ENCODE assay signal across 8 mouse cellular contexts in genomic region chr8:111090126-111090525, GRCm38 (mm10). TPM values are rescaled to one million over a fixed set of nuclear protein-coding genes. Genes with fewer than 3 reads are reported as not detected.
DNase-seq lines count a peak whose midpoint lies in the region; ATAC-seq and TF ChIP-seq lines count a peak whose summit lies in the region.

No protein-coding gene starts in this region.

- H3K36me3 ChIP-seq in intestine, postnatal 0 days (ENCODE audit: control insufficient read depth, insufficient read depth), result no peaks in the 10 kb centered on the region
- no peaks in the 10 kb centered on the region for H3K36me3 ChIP-seq in intestine, embryonic 16.5 days (ENCODE audit: control insufficient read depth, insufficient read depth, low read length)
- no peaks in the 10 kb centered on the region for H3K36me3 ChIP-seq in testis, adult 2 months (ENCODE audit: control insufficient read depth, insufficient read depth, low read length)

- TF ChIP-seq POLR2A in testis, adult 2 months (IDR thresholded peaks at IDR 0.05; ENCODE audit: control insufficient read depth, low read depth, low read length), result no peak

- no peak overlapping the region for H3K27ac ChIP-seq in intestine, postnatal 0 days (ENCODE audit: low read depth, low read length)
- no peak overlapping the region for H3K27ac ChIP-seq in intestine, embryonic 16.5 days (ENCODE audit: low read length)
- H3K27ac ChIP-seq in testis, adult 2 months (ENCODE audit: control insufficient read depth, insufficient read depth, low read depth, low read length), result no peak overlapping the region

- H3K27me3 ChIP-seq in intestine, postnatal 0 days (replicated peaks; ENCODE audit: control insufficient read depth, insufficient read depth, low read length), result no peaks in the 10 kb centered on the region
- H3K27me3 ChIP-seq in intestine, embryonic 16.5 days (replicated peaks; ENCODE audit: control insufficient read depth, insufficient read depth, low read length), result no peaks in the 10 kb centered on the region
- no peaks in the 10 kb centered on the region for H3K27me3 ChIP-seq in testis, adult 2 months (ENCODE audit: control insufficient read depth, insufficient read depth, low read length)

- no peaks in the 10 kb centered on the region for H3K4me1 ChIP-seq in intestine, postnatal 0 days (replicated peaks; ENCODE audit: control insufficient read depth, insufficient read depth, low read length)
- H3K4me1 ChIP-seq in intestine, embryonic 16.5 days (ENCODE audit: control insufficient read depth, insufficient read depth, low read length), result peaks cover 3% of the 10 kb centered on the region; the same call in 1 of the 2 replicates
- peaks cover 2% of the 10 kb centered on the region; the same call in 1 of the 2 replicates for H3K4me1 ChIP-seq in testis, adult 2 months (ENCODE audit: control insufficient read depth, insufficient read depth, low read length)

- H3K9me3 ChIP-seq in intestine, postnatal 0 days (ENCODE audit: control insufficient read depth), result no peaks in the 10 kb centered on the region
- H3K9me3 ChIP-seq in intestine, embryonic 16.5 days (ENCODE audit: control insufficient read depth, low read length), result no peaks in the 10 kb centered on the region

- H3K4me2 ChIP-seq in intestine, postnatal 0 days (replicated peaks; ENCODE audit: low read depth), result no peak overlapping the region
- H3K4me2 ChIP-seq in intestine, embryonic 16.5 days (ENCODE audit: low read depth, low read length), result no peak overlapping the region

- peak; percentile 90 for DNase-seq in adrenal gland, postnatal 14 days
- DNase-seq in embryo, embryonic 11 days, result peak; percentile 85
- DNase-seq in left cerebral cortex, postnatal 36 days (ENCODE audit: low spot score in 2 of 2), result peak; percentile 52 to 65
- DNase-seq in natural killer cell, adult 2 months (ENCODE audit: low spot score in 2 of 2), result peak; percentile 61 to 78

- WGBS in intestine, postnatal 0 days, result 0% methylated on average over 2 of the region's 2 CpGs
- 0% methylated on average over 2 of the region's 2 CpGs for WGBS in intestine, embryonic 16.5 days

- no peak overlapping the region for H3K9ac ChIP-seq in intestine, postnatal 0 days (ENCODE audit: low read depth, low read length)
- H3K9ac ChIP-seq in intestine, embryonic 16.5 days (ENCODE audit: low read depth, low read length), result no peak overlapping the region

- no peak for ATAC-seq in intestine, postnatal 0 days
- ATAC-seq in intestine, embryonic 16.5 days, result no peak
- ATAC-seq in hematopoietic stem cell, adult 5-6 weeks (replicated peaks in 1 of 2; ENCODE audit: insufficient read depth in 1 of 2, low FRiP score in 2 of 2, low TSS enrichment in 1 of 2, low read depth in 1 of 2, poor library complexity in 2 of 2, severe bottlenecking in 2 of 2), result peak; percentile 63 to 67; a peak in 3 of 4 replicates

- intact Hi-C loops in left cerebral cortex, postnatal 36 days (cut with DNase I), result loop anchor here (10.0 kb wide), 1 partner anchor 335 kb away; no protein-coding TSS in a partner anchor

- TF ChIP-seq CTCF in intestine, postnatal 0 days (IDR thresholded peaks at IDR 0.05; ENCODE audit: low read depth), result peak; percentile 85
- TF ChIP-seq CTCF in testis, adult 2 months (IDR thresholded peaks at IDR 0.05; ENCODE audit: control insufficient read depth, insufficient read depth, insufficient replicate concordance, low read depth, low read length), result peak; percentile 80; the same call in 1 of the 2 replicates

- H3K4me3 ChIP-seq in intestine, postnatal 0 days (ENCODE audit: low read depth, low read length), result no peak overlapping the region
- no peak overlapping the region for H3K4me3 ChIP-seq in intestine, embryonic 16.5 days (ENCODE audit: low read length)
- H3K4me3 ChIP-seq in testis, adult 2 months (ENCODE audit: control insufficient read depth, low read depth, low read length), result no peak overlapping the region

RNA-seq across cellular contexts. Expression of gene Clec18a, which starts 2.1 kb away (rescaled TPM):
- polyA plus RNA-seq in intestine, postnatal 0 days (2015; fragmentation: Nextera tagmentation; extraction: Ambion mirVana), result not detected in 2 replicates
- 0.07 and 0.09 TPM in 2 replicates for polyA plus RNA-seq in intestine, embryonic 16.5 days (2015; fragmentation: Nextera tagmentation; extraction: Ambion mirVana)
- 0.19 TPM in 1 of 2 replicates, not detected in the other for total RNA-seq in adrenal gland, postnatal 14 days (2021)
- not detected in 2 replicates for total RNA-seq in hematopoietic stem cell, adult 5-6 weeks (2017)
- 1 to 10 TPM; 3.2 to 3.5 TPM for total RNA-seq in left cerebral cortex, postnatal 36 days (2021)
- 0.70 and 0.72 TPM in 2 replicates for polyA plus RNA-seq in testis, adult 2 months (2012; rRNA removed)

RNA-seq across cellular contexts. Expression of gene Pdpr, which starts 4.3 kb away (rescaled TPM):
- polyA plus RNA-seq in intestine, postnatal 0 days (2015; fragmentation: Nextera tagmentation; extraction: Ambion mirVana), result 4.3 and 4.7 TPM in 2 replicates
- polyA plus RNA-seq in intestine, embryonic 16.5 days (2015; fragmentation: Nextera tagmentation; extraction: Ambion mirVana), result 6.5 and 8.5 TPM in 2 replicates
- total RNA-seq in adrenal gland, postnatal 14 days (2021), result 41.4 and 47.2 TPM in 2 replicates
- 19.0 and 27.2 TPM in 2 replicates for total RNA-seq in hematopoietic stem cell, adult 5-6 weeks (2017)
- total RNA-seq in left cerebral cortex, postnatal 36 days (2021), result 10 to 100 TPM; 28.1 to 29.5 TPM
- polyA plus RNA-seq in testis, adult 2 months (2012; rRNA removed), result 12.2 and 13.1 TPM in 2 replicates

RNA-seq across cellular contexts. Expression of gene Exosc6, which starts 34.0 kb away (rescaled TPM):
- 7.3 and 8.4 TPM in 2 replicates for polyA plus RNA-seq in intestine, postnatal 0 days (2015; fragmentation: Nextera tagmentation; extraction: Ambion mirVana)
- polyA plus RNA-seq in intestine, embryonic 16.5 days (2015; fragmentation: Nextera tagmentation; extraction: Ambion mirVana), result 7.8 and 11.3 TPM in 2 replicates
- not detected in 2 replicates for total RNA-seq in adrenal gland, postnatal 14 days (2021)
- total RNA-seq in hematopoietic stem cell, adult 5-6 weeks (2017), result 20.1 and 25.7 TPM in 2 replicates
- not detected for total RNA-seq in left cerebral cortex, postnatal 36 days (2021)
- not detected in 2 replicates for polyA plus RNA-seq in testis, adult 2 months (2012; rRNA removed)

RNA-seq across cellular contexts. Expression of gene Aars, which starts 57.2 kb away (rescaled TPM):
- 30.0 and 30.7 TPM in 2 replicates for polyA plus RNA-seq in intestine, postnatal 0 days (2015; fragmentation: Nextera tagmentation; extraction: Ambion mirVana)
- 51.6 and 52.3 TPM in 2 replicates for polyA plus RNA-seq in intestine, embryonic 16.5 days (2015; fragmentation: Nextera tagmentation; extraction: Ambion mirVana)
- 83.5 and 95.6 TPM in 2 replicates for total RNA-seq in adrenal gland, postnatal 14 days (2021)
- total RNA-seq in hematopoietic stem cell, adult 5-6 weeks (2017), result 33.8 and 35.0 TPM in 2 replicates
- 100 to 1,000 TPM in 1 of 2 experiments, 10 to 100 TPM in 1; 98.9 to 106 TPM for total RNA-seq in left cerebral cortex, postnatal 36 days (2021)
- polyA plus RNA-seq in testis, adult 2 months (2012; rRNA removed), result 46.5 and 49.4 TPM in 2 replicates

RNA-seq across cellular contexts. Expression of gene Ddx19b, which starts 58.6 kb away (rescaled TPM):
- polyA plus RNA-seq in intestine, postnatal 0 days (2015; fragmentation: Nextera tagmentation; extraction: Ambion mirVana), result 3.4 and 4.5 TPM in 2 replicates
- polyA plus RNA-seq in intestine, embryonic 16.5 days (2015; fragmentation: Nextera tagmentation; extraction: Ambion mirVana), result 6.9 and 7.4 TPM in 2 replicates
- total RNA-seq in adrenal gland, postnatal 14 days (2021), result 12.1 and 12.6 TPM in 2 replicates
- total RNA-seq in hematopoietic stem cell, adult 5-6 weeks (2017), result 15.7 and 17.2 TPM in 2 replicates
- 10 to 100 TPM; 23.3 to 24.1 TPM for total RNA-seq in left cerebral cortex, postnatal 36 days (2021)
- 46.7 and 50.8 TPM in 2 replicates for polyA plus RNA-seq in testis, adult 2 months (2012; rRNA removed)

Comparison
In these comparisons a context has a peak if more than half of its experiments do, and no peak if none do; other contexts are left out.
1. ATAC-seq: peak in hematopoietic stem cell, adult 5-6 weeks (2 of 2); none in intestine, postnatal 0 days (single experiment) and intestine, embryonic 16.5 days (single experiment).
2. RNA of gene Exosc6, which starts 34.0 kb away (total RNA-seq): 20.1 to 25.7 TPM in hematopoietic stem cell, adult 5-6 weeks; not detected in adrenal gland, postnatal 14 days and not detected in left cerebral cortex, postnatal 36 days; every median in the first group is over 10 times any median in the second.
3. Peak in every context shown above with its lines, with median percentiles within 50 percentile points of each other: DNase-seq.